Mouse (Mus musculus) thymus, adult 2 months (tissue): ENCODE data around the gene Hoxd12.

ENCODE experiments used
- CTCF ChIP-seq: fragments of 200-500 bp; IDR thresholded peaks from 2 replicates; pipeline ENCODE4 v1.5.1; 2012; ENCODE audit warnings: mild to moderate bottlenecking, control low read depth, low read length, moderate library complexity, borderline replicate concordance; ENCODE audit not compliant: control insufficient read depth, poor library complexity, insufficient read depth; ENCODE audit errors: extremely low read depth
- POLR2A ChIP-seq: fragments of 200-500 bp; IDR thresholded peaks from 2 replicates; pipeline ENCODE4 v1.6.1; 2012; ENCODE audit warnings: mild to moderate bottlenecking, low read length, control low read depth, moderate library complexity; ENCODE audit not compliant: control insufficient read depth, poor library complexity, insufficient read depth; ENCODE audit errors: extremely low read depth

DNA sequence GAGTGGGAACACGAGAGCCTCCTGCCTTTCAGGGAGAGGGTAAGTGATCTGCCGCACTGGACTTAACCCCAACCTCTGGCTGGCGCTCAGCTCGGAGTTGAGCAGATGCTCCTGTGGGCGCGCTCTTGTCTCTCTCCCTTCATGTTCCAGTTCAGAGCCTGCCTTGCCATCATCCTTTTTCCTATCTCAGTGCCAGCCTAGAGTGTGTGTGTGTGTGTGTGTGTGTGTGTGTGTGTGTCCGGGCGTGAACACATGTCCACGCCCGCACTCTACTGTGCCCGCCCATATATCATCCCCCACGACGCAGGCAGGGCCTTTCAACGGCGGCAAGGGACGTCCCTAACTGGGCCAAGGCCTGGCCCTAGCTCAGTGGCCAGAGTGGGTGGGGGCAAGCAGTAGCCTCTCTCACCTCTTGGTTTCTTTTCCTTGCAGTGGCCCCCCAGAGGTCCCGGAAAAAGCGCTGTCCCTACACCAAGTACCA, 8.7 kb downstream of the Hoxd12 start:
- TF ChIP-seq POLR2A (no peak), CTCF (no peak)
